Mouse (Mus musculus): Measurements from ENCODE around the gene A030014E15Rik. TPM values are rescaled to one million over a fixed set of nuclear protein-coding genes. Genes with fewer than 3 reads are reported as not detected.

Gene A030014E15Rik
- not detected in 4 replicates for total RNA-seq (2023)

DNA sequence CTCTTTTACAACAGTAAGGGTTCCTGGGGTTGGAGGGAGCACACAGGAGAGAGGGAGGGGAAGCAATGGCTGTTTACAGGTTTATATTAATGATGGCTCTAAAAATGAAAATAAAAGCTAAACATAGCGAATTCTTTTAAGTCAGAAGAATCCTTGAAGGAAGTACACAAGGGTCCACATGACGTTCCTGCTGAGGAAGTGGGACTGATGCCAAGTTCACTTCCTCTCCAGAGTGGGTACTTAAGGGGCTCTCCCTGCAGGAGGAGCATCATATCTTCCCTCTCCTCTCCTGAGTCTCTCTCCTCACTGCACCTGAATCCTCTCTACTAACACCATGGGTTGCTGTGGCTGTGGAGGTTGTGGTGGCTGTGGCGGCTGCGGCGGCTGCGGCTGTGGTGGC, at the start of gene A030014E15Rik:
Gene A030014E15Rik, plus strand, starts transcription at position 268 of the 400 bp plus-strand sequence.

DNA sequence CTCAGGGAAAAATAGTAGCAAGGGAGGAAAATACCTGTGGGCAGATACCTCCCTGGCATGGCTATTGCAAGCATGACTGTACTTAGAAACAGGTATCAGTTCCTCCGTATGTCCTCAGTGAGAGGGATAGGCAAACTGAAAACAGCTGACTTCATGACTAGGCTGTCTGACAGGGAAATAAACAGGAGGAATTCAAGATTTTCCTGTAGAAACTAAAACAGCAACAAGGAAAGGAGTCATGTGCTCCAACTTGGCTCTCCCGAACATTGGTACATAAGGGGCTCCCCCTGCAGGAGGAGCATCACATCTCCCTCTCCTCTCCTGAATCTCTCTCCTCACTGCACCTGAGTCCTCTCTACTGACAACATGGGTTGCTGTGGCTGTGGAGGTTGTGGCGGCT, 11.7 kb upstream of the A030014E15Rik start, which contains the start of gene A030005L19Rik:
Gene A030005L19Rik, plus strand, starts transcription at position 301 of the 400 bp plus-strand sequence.

DNA sequence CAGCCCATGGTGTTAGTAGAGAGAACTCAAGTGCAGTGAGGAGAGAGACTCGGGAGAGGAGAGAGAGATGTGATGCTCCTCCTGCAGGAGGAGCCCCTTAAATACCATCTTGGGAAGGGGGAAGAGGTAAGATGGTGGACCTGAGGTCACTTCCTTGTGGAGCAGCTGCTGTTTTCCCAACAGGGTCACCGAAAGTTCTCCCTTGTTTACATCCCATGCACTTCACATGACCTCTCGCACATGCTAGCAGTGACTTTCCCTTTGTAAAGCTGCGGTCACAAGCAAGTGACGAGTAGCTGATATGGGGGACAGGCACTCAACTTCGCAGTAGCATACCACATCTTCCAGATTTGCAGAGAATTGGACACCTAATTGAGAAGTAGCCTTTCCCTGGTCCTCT, 6.6 kb downstream of the A030014E15Rik start, which contains the start of gene Gm6217:
Gene Gm6217, minus strand, starts transcription at position 74 of the 400 bp plus-strand sequence.

DNA sequence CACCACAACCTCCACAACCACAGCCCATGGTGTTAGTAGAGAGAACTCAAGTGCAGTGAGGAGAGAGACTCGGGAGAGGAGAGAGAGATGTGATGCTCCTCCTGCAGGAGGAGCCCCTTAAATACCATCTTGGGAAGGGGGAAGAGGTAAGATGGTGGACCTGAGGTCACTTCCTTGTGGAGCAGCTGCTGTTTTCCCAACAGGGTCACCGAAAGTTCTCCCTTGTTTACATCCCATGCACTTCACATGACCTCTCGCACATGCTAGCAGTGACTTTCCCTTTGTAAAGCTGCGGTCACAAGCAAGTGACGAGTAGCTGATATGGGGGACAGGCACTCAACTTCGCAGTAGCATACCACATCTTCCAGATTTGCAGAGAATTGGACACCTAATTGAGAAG, 18.6 kb downstream of the A030014E15Rik start, which contains the start of gene A030003K21Rik:
Gene A030003K21Rik, minus strand, starts transcription at position 94 of the 400 bp plus-strand sequence.

DNA sequence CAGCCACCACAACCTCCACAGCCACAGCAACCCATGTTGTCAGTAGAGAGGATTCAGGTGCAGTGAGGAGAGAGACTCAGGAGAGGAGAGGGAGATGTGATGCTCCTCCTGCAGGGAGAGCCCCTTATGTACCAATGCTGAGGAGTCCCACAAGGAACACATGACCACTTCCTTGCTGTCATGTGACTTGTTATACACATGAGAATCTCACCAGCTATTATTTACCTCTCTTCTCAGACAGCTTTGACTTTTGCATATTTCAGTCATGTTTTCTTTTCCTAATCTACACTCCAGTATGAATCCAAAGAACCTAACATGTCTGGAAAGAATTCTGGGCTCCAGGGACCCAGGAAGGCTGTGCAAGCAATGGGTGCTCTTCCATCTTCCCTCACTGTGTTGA, 31.2 kb downstream of the A030014E15Rik start, which contains the start of gene Gm7544:
Gene Gm7544, minus strand, starts transcription at position 101 of the 400 bp plus-strand sequence.

DNA sequence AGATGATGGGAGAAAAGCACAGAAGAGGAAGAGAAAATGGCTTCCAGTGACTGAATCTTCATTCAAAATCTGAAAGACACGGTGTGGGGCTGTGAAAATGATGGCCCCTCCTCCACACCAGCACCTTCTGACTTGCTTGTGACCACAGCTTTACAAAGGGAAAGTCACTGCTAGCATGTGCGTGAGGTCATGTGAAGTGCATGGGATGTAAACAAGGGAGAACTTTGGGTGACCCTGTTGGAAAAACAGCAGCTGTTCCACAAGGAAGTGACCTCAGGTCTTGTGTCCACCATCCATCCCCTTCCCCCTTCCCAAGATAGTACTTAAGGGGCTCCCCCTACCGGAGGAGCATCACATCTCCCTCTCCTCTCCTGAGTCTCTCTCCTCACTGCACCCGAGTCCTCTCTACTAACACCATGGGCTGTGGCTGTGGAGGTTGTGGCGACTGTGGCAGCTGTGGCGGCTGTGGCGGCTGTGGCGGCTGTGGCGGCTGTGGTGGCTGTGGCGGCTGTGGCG, 35.2 kb downstream of the A030014E15Rik start, which contains the start of gene Gm47955:
Gene Gm47955, plus strand, starts transcription at position 417 of the 516 bp plus-strand sequence.

Other genes with a start within 250 kb of the A030014E15Rik start
- gene Mff, start 200.0 kb upstream of the A030014E15Rik start, total RNA-seq (2023): 90.9 to 135 TPM (median 108 TPM) in 4 replicates
- not detected in 4 replicates for gene Tm4sf20, start 156.5 kb upstream of the A030014E15Rik start, total RNA-seq (2023)
- gene Gm47791, start 153.7 kb upstream of the A030014E15Rik start, total RNA-seq (2023): not detected in 4 replicates
- 52.8 to 57.3 TPM (median 55.1 TPM) in 4 replicates for gene Agfg1, start 85.4 kb upstream of the A030014E15Rik start, total RNA-seq (2023)
- gene A030005L19Rik, start 11.6 kb upstream of the A030014E15Rik start, total RNA-seq (2023): 0.72 to 1.8 TPM (median 1.4 TPM) in 4 replicates
- not detected in 4 replicates for gene Gm6217, start 6.5 kb downstream of the A030014E15Rik start, total RNA-seq (2023)
- gene A030003K21Rik, start 18.5 kb downstream of the A030014E15Rik start, total RNA-seq (2023): not detected in 4 replicates
- not detected in 4 replicates for gene Gm7544, start 31.1 kb downstream of the A030014E15Rik start, total RNA-seq (2023)
- not detected in 4 replicates for gene Gm47955, start 35.4 kb downstream of the A030014E15Rik start, total RNA-seq (2023)
- gene Gm47959, start 75.6 kb downstream of the A030014E15Rik start, total RNA-seq (2023): not detected in 4 replicates
- gene Slc19a3, start 113.5 kb downstream of the A030014E15Rik start, total RNA-seq (2023): not detected in 4 replicates
- gene Krtap28-10, start 117.6 kb downstream of the A030014E15Rik start, total RNA-seq (2023): not detected in 4 replicates
- gene Gm47969, start 120.0 kb downstream of the A030014E15Rik start, total RNA-seq (2023): not detected in 4 replicates
- gene A030005K14Rik, start 134.5 kb downstream of the A030014E15Rik start, total RNA-seq (2023): not detected in 4 replicates
- gene Krtap28-13, start 136.0 kb downstream of the A030014E15Rik start, total RNA-seq (2023): not detected in 4 replicates
- gene Ccl20, start 191.8 kb downstream of the A030014E15Rik start, total RNA-seq (2023): not detected in 4 replicates
- gene Daw1, start 234.8 kb downstream of the A030014E15Rik start, total RNA-seq (2023): not detected in 4 replicates

Data from B cell, adult 62 days (primary cell).